Mouse (Mus musculus) heart, adult 10 weeks (tissue): ENCODE data around the gene Hspd1. TPM values are rescaled to one million over a fixed set of nuclear protein-coding genes. Genes with fewer than 3 reads are reported as not detected.

ENCODE experiments used
- polyA plus RNA-seq: library from polyadenylated mRNA; stranded (reverse); fragments of 350-450 nt; fragmentation: Illumina TruSeq; extraction: RNeasy Lipid Tissue Mini Kit (QIAGEN cat#74804); gene quantifications from one replicate; pipeline ENCODE4 v1.2.3, GENCODE M21; 2014; ENCODE audit warnings: low read depth, low replicate concordance

Gene Hspd1
- polyA plus RNA-seq, result 479 TPM

DNA sequence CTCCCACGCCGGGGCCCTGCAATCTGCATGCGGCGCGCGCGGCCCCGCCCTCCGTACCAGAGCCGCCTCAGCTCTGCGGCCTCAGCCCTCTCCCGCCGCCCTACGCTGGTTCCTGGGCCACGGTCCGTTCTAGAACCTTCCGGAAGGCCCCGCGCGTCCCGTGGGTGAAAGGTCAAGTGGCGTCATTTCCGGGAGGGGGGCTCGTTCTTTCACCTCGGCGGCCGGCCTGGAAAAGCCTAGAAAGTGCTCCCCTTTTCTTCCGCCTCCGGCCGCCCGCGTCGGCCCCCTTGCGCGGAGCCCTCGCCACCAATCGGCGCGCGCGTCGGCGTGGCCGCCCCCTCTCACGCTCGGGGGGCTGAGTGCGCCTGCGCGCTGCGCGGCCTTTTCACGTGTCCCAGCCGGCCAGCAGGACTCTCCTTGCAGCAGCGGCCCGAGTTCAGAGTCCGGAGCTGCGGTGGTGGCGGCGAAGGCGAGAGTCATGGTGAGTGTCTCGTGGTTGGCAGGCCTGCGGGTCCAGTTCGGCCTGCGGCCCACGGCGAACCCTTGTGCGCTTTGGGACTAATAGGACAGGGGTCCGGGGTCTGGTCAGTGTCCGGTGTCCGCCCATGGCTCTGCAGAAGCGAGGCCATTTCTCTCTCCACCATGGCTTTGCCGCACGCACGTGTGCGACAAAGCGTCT is at the start of gene Hspd1, which contains the start of gene Hspe1:
Gene Hspd1 (minus strand): TSS at position 312 of the 679 bp plus-strand sequence.
Gene Hspe1 (plus strand): TSS at position 201 of the 679 bp plus-strand sequence.

DNA sequence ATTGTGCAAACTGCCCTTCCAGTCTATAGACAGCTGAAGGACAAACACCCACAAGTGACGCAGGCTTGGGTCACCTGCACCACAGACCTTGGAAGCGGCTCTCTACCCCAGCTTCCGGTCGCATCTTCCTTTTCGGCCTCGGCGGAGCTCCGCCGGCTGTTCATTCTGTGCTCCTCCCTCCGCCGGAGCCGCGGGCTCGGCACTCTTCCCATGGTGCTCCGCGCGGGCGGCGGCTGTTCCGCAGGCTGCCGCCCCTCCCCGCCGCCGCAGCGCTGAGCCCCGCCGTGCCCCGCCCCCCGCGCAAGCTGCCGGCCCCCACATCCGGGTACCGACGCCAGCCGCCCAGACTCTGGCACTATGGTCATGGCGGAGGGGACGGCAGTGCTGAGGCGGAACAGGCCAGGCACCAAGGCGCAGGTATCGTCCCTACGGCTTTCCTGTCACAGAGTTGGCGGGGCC is 42.9 kb upstream of the Hspd1 start, which contains the start of gene Mob4:
Gene Mob4 (plus strand): TSS at position 289 of the 459 bp plus-strand sequence.

DNA sequence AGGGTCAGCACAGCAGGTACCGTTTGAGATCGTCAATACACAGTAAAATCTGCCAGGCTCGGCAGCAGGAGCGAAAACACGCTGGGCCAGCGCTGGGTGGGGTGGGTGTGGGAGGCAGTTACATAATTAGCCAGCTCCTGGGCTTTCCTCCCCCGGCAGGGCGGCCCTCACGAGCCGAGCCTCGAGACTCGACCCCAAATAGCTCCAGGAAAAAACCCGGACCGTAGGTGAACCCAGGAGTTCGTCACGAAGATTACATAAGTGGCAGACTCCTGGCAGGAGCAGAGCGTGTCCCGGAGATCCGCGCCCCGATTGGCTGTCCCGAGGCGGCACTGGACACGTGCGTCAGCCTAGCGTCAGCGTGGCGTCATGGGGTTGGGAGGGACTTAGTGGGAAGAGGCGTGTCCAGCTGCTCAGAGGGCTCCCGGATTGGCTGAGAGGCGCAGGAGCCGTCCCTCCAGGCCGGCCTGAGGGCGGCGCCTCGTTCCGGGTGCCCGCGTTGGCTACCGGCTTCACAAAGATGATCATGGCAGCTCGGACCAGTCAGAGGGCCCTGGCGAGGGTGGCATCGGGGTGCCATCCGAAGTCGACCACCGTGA is 35.6 kb downstream of the Hspd1 start, which contains the start of gene Coq10b:
Gene Coq10b (plus strand): TSS at position 416 of the 599 bp plus-strand sequence.

Other genes starting within 250 kb of the Hspd1 start
- gene Ankrd44, start 161.9 kb downstream of the Hspd1 start, polyA plus RNA-seq, result 9.0 TPM
- gene Sf3b1, start 60.8 kb downstream of the Hspd1 start, polyA plus RNA-seq, result 85.2 TPM
- 40.7 TPM for gene Coq10b, start 35.5 kb downstream of the Hspd1 start, polyA plus RNA-seq
- gene Hspe1, start 111 bp downstream of the Hspd1 start, polyA plus RNA-seq, result 274 TPM
- 37.4 TPM for gene Mob4, start 43.0 kb upstream of the Hspd1 start, polyA plus RNA-seq
- gene Rftn2, start 138.5 kb upstream of the Hspd1 start, polyA plus RNA-seq, result 5.7 TPM
- 4.2 TPM for gene Mars2, start 148.9 kb upstream of the Hspd1 start, polyA plus RNA-seq